Comparison of ENCODE assay signal across 23 mouse cellular contexts in genomic region chr19:59289042-59289441, GRCm38 (mm10). TPM values are rescaled to one million over a fixed set of nuclear protein-coding genes. Genes with fewer than 3 reads are reported as not detected.
A peak's percentile ranks its signal among the peaks of the same experiment; 100 is the strongest.
DNase-seq lines count a peak whose midpoint lies in the region; ATAC-seq and TF ChIP-seq lines count a peak whose summit lies in the region.
"Had no signal": no experiment of that assay in that cellular context is flagged by ENCODE, and none has a peak within 500 bp of the region (broad histone marks: within the 10 kb centered on the region; RNA-seq: fewer than 3 reads in every experiment).

No protein-coding gene starts in this region.

- H3K79me2 ChIP-seq in MEL (ENCODE audit: control insufficient read depth, insufficient read depth, low read length, poor library complexity) = no peaks in the 10 kb centered on the region

- TF ChIP-seq RAD21 in MEL (IDR thresholded peaks at IDR 0.05; ENCODE audit: low read depth, low read length) = no peak

- TF ChIP-seq EP300 in MEL (IDR thresholded peaks at IDR 0.05; ENCODE audit: low read depth in 1 of 2, low read length in 2 of 2) = peak; percentile 70 to 80

- peaks cover 0 to 41% of the 10 kb centered on the region in 2 experiments; a peak in 3 of 4 replicates for H3K36me3 ChIP-seq in MEL (ENCODE audit: control insufficient read depth in 1 of 2, insufficient read depth in 2 of 2, low read length in 2 of 2)

- peaks cover 10 to 17% of the 10 kb centered on the region in 2 experiments for H3K4me1 ChIP-seq in MEL (ENCODE audit: control insufficient read depth in 1 of 2, insufficient read depth in 2 of 2, low read length in 2 of 2)

- H3K27me3 ChIP-seq in MEL (ENCODE audit: control insufficient read depth in 1 of 2, insufficient read depth in 2 of 2, low read length in 2 of 2) = no peaks in the 10 kb centered on the region
- H3K27me3 ChIP-seq: CH12.LX, Patski had no signal

- ATAC-seq in megakaryocyte progenitor cell, adult 5-6 weeks (replicated peaks; ENCODE audit: poor library complexity) = peak; percentile 28; the same call in 1 of the 2 replicates
- peak; percentile 27; the same call in 1 of the 2 replicates for ATAC-seq in megakaryocyte-erythroid progenitor cell, adult 5-6 weeks (replicated peaks; ENCODE audit: low FRiP score, low TSS enrichment, poor library complexity, severe bottlenecking)
- ATAC-seq: activated CD4-positive, CD25-positive, alpha-beta regulatory T cell, adult 4 months; CD4-positive, CD25-positive, alpha-beta regulatory T cell, adult 4 months had no signal

- H3K4me3 ChIP-seq in MEL (ENCODE audit: control insufficient read depth in 1 of 2, insufficient read depth in 1 of 2, low read depth in 2 of 2, low read length in 2 of 2) = no peak overlapping the region

- H3K27ac ChIP-seq in MEL (ENCODE audit: control insufficient read depth, low read depth, low read length) = peak overlapping the region; percentile 27; the same call in 1 of the 2 replicates

- H3K9me3 ChIP-seq in MEL (replicated peaks; ENCODE audit: insufficient read depth, low read length) = no peaks in the 10 kb centered on the region
- H3K9me3 ChIP-seq: G1E had no signal

- TF ChIP-seq POLR2A in MEL (IDR thresholded peaks at IDR 0.05; ENCODE audit: control insufficient read depth in 1 of 2, insufficient read depth in 1 of 2, low read depth in 1 of 2, low read length in 2 of 2, poor library complexity in 1 of 2) = no peak

- no peak for TF ChIP-seq CTCF in MEL (IDR thresholded peaks at IDR 0.05 in 2 of 3, conservative IDR thresholded peaks at IDR 0.05 in 1 of 3; ENCODE audit: control insufficient read depth in 1 of 3, insufficient read depth in 1 of 3, low read depth in 2 of 3, low read length in 3 of 3, poor library complexity in 1 of 3, severe bottlenecking in 1 of 3)

- no peak overlapping the region for H3K9ac ChIP-seq in MEL (ENCODE audit: control insufficient read depth, low read depth, low read length, poor library complexity, severe bottlenecking)

- DNase-seq in MEL (ENCODE audit: low read depth, low spot score) (peak; percentile 75), MEL-GATA-1-ER (ENCODE audit: extremely low read depth, low read depth) (peak; percentile 16)
- no peak for DNase-seq in kidney, postnatal 36 days
- DNase-seq in layer of hippocampus, postnatal 10 days (ENCODE audit: low spot score in 2 of 2) = no peak
- DNase-seq in neural tube, embryonic 10.5 days (ENCODE audit: extremely low spot score, low spot score) = no peak
- DNase-seq in cerebellum, adult 11-12 months = no peak
- DNase-seq: adrenal gland, adult 8-10 months; adrenal gland, postnatal 10 days; adrenal gland, postnatal 14 days; adrenal gland, postnatal 25 days; adrenal gland, postnatal 36 days; B cell, adult 2 months; cerebellum, adult 11 months; cerebellum, adult 18-20 months; cerebellum, adult 2 months; cerebellum, adult 8-10 months had no signal

TF ChIP-seq in MEL, 35 proteins besides CTCF, POLR2A, EP300 and RAD21:
- TF ChIP-seq MAFK (IDR thresholded peaks at IDR 0.05; ENCODE audit: borderline replicate concordance, low read depth, low read length) (no peak), NELFE (IDR thresholded peaks at IDR 0.05; ENCODE audit: low read depth, low read length) (no peak), POLR2AphosphoS2 (IDR thresholded peaks at IDR 0.05; ENCODE audit: low read length) (no peak; the same call in 1 of the 2 replicates), ZC3H11A (IDR thresholded peaks at IDR 0.05; ENCODE audit: low read depth, low read length) (no peak), USF1 (IDR thresholded peaks at IDR 0.05; ENCODE audit: low read depth, low read length) (no peak), SIN3A (IDR thresholded peaks at IDR 0.05; ENCODE audit: low read length) (no peak), TCF12 (IDR thresholded peaks at IDR 0.05; ENCODE audit: low read depth, low read length) (peak; percentile 27; the same call in 1 of the 2 replicates), HCFC1 (IDR thresholded peaks at IDR 0.05; ENCODE audit: low read depth, low read length) (no peak), MEF2A (IDR thresholded peaks at IDR 0.05; ENCODE audit: extremely low read depth, insufficient replicate concordance, low read depth, low read length, poor library complexity, severe bottlenecking) (no peak), ZMIZ1 (IDR thresholded peaks at IDR 0.05; ENCODE audit: low read depth, low read length) (no peak), ELF1 (IDR thresholded peaks at IDR 0.05; ENCODE audit: low read depth, low read length) (no peak), SMC3 (IDR thresholded peaks at IDR 0.05; ENCODE audit: low read depth, low read length) (no peak), MYC (IDR thresholded peaks at IDR 0.05; ENCODE audit: low read depth, low read length) (no peak), ETS1 (IDR thresholded peaks at IDR 0.05; ENCODE audit: low read depth, low read length) (peak; percentile 49; the same call in 1 of the 2 replicates), TBP (IDR thresholded peaks at IDR 0.05; ENCODE audit: low read depth, low read length) (peak; percentile 59; the same call in 1 of the 2 replicates), KAT2A (conservative IDR thresholded peaks at IDR 0.05; ENCODE audit: low read depth, low read length) (no peak), JUND (IDR thresholded peaks at IDR 0.05; ENCODE audit: low read depth, low read length) (no peak), RCOR1 (IDR thresholded peaks at IDR 0.05; ENCODE audit: low read depth, low read length) (no peak; the same call in 1 of the 2 replicates), MAX (IDR thresholded peaks at IDR 0.05; ENCODE audit: low read length) (no peak), CHD2 (IDR thresholded peaks at IDR 0.05; ENCODE audit: low read length) (no peak), GATA1 (IDR thresholded peaks at IDR 0.05; ENCODE audit: low read depth, low read length) (peak; percentile 74), BHLHE40 (IDR thresholded peaks at IDR 0.05; ENCODE audit: borderline replicate concordance, low read depth, low read length) (no peak), USF2 (IDR thresholded peaks at IDR 0.05; ENCODE audit: borderline replicate concordance in 1 of 2, insufficient read depth in 1 of 2, low read depth in 1 of 2, low read length in 2 of 2) (no peak), MYB (IDR thresholded peaks at IDR 0.05; ENCODE audit: low read depth, low read length) (peak; percentile 19; the same call in 1 of the 2 replicates), MAZ (IDR thresholded peaks at IDR 0.05; ENCODE audit: low read depth, low read length) (no peak), E2F4 (IDR thresholded peaks at IDR 0.05; ENCODE audit: borderline replicate concordance, low read depth, low read length) (no peak), POLR2AphosphoS5 (IDR thresholded peaks at IDR 0.05; ENCODE audit: borderline replicate concordance, low read depth, low read length) (no peak), MXI1 (IDR thresholded peaks at IDR 0.05; ENCODE audit: low read depth, low read length) (no peak), UBTF (IDR thresholded peaks at IDR 0.05; ENCODE audit: borderline replicate concordance, insufficient read depth, low read depth, low read length) (no peak), ZKSCAN1 (IDR thresholded peaks at IDR 0.05; ENCODE audit: low read depth, low read length) (no peak), ZNF384 (IDR thresholded peaks at IDR 0.05; ENCODE audit: low read depth, low read length) (no peak), CHD1 (IDR thresholded peaks at IDR 0.05; ENCODE audit: low read depth, low read length) (no peak), NRF1 (IDR thresholded peaks at IDR 0.05; ENCODE audit: insufficient read depth, low read depth, low read length, poor library complexity, severe bottlenecking) (no peak), GABPA (IDR thresholded peaks at IDR 0.05; ENCODE audit: low read depth, low read length) (no peak), TAL1 (IDR thresholded peaks at IDR 0.05; ENCODE audit: low read length) (peak; percentile 6; the same call in 1 of the 2 replicates)
TF ChIP-seq in MEL: peak in this region for 6.

RNA-seq across cellular contexts. Expression of gene Slc18a2, which starts 28.3 kb away (rescaled TPM):
- total RNA-seq in MEL (2012; rRNA removed) = 1.0 and 1.5 TPM in 2 replicates
- 1 to 10 TPM in 1 of 2 experiments, not detected in 1; 4.2 TPM for polyA plus RNA-seq in MEL (2012; ENCODE audit: insufficient read depth in 1 of 2, insufficient read length in 2 of 2, low read depth in 1 of 2, low replicate concordance in 2 of 2, missing spikeins in 1 of 2)
- total RNA-seq in megakaryocyte progenitor cell, adult 5-6 weeks (2015) = 4.6 and 9.5 TPM in 2 replicates
- total RNA-seq in megakaryocyte progenitor cell, adult 5-6 weeks (2017) = 2.2 and 3.8 TPM in 2 replicates
- 14.8 and 19.7 TPM in 2 replicates for total RNA-seq in megakaryocyte-erythroid progenitor cell, adult 5-6 weeks (2014; fragmentation: Nextera tagmentation)
- 11.3 and 26.0 TPM in 2 replicates for total RNA-seq in megakaryocyte-erythroid progenitor cell, adult 5-6 weeks (2017)
- 1 to 10 TPM; 6.8 to 8.2 TPM for total RNA-seq in layer of hippocampus, postnatal 10 days (2021)

RNA-seq across cellular contexts. Expression of gene Rps12-ps3, which starts 33.0 kb away (rescaled TPM):
- 348 and 662 TPM in 2 replicates for total RNA-seq in MEL (2012; rRNA removed)
- 1,000 to 10,000 TPM in 1 of 2 experiments, not detected in 1; 4,283 TPM for polyA plus RNA-seq in MEL (2012; ENCODE audit: insufficient read depth in 1 of 2, insufficient read length in 2 of 2, low read depth in 1 of 2, low replicate concordance in 2 of 2, missing spikeins in 1 of 2)
- 1,076 and 1,152 TPM in 2 replicates for total RNA-seq in megakaryocyte progenitor cell, adult 5-6 weeks (2015)
- total RNA-seq in megakaryocyte progenitor cell, adult 5-6 weeks (2017) = 820 and 1,286 TPM in 2 replicates
- 403 and 406 TPM in 2 replicates for total RNA-seq in megakaryocyte-erythroid progenitor cell, adult 5-6 weeks (2014; fragmentation: Nextera tagmentation)
- 963 and 1,109 TPM in 2 replicates for total RNA-seq in megakaryocyte-erythroid progenitor cell, adult 5-6 weeks (2017)
- total RNA-seq in layer of hippocampus, postnatal 10 days (2021) = 100 to 1,000 TPM; 422 to 439 TPM

RNA-seq across cellular contexts. Expression of gene Pdzd8, which starts 56.5 kb away (rescaled TPM):
- total RNA-seq in MEL (2012; rRNA removed) = 49.8 and 52.1 TPM in 2 replicates
- polyA plus RNA-seq in MEL (2012; ENCODE audit: insufficient read depth in 1 of 2, insufficient read length in 2 of 2, low read depth in 1 of 2, low replicate concordance in 2 of 2, missing spikeins in 1 of 2) = 100 to 1,000 TPM in 1 of 2 experiments, 10 to 100 TPM in 1; 46.4 to 137 TPM
- total RNA-seq in megakaryocyte progenitor cell, adult 5-6 weeks (2015) = 62.5 and 69.7 TPM in 2 replicates
- total RNA-seq in megakaryocyte progenitor cell, adult 5-6 weeks (2017) = 46.7 and 49.0 TPM in 2 replicates
- 31.9 and 35.1 TPM in 2 replicates for total RNA-seq in megakaryocyte-erythroid progenitor cell, adult 5-6 weeks (2014; fragmentation: Nextera tagmentation)
- 35.5 and 41.3 TPM in 2 replicates for total RNA-seq in megakaryocyte-erythroid progenitor cell, adult 5-6 weeks (2017)
- 10 to 100 TPM; 51.8 to 52.5 TPM for total RNA-seq in layer of hippocampus, postnatal 10 days (2021)

Comparison
In these comparisons a context has a peak if more than half of its experiments do, and no peak if none do; other contexts are left out.
1. DNase-seq: peak in MEL (single experiment) and MEL-GATA-1-ER (single experiment); none in kidney, postnatal 36 days (0 of 2), layer of hippocampus, postnatal 10 days (0 of 2), neural tube, embryonic 10.5 days (single experiment) and cerebellum, adult 11-12 months (single experiment).